Mouse (Mus musculus): ENCODE measurements around the gene Tnfsf13b. TPM values are rescaled to one million over a fixed set of nuclear protein-coding genes. Genes with fewer than 3 reads are reported as not detected.

The Tnfsf13b gene
- polyA plus RNA-seq, 1 experiment from 2014 or later = 0.10 TPM

DNA sequence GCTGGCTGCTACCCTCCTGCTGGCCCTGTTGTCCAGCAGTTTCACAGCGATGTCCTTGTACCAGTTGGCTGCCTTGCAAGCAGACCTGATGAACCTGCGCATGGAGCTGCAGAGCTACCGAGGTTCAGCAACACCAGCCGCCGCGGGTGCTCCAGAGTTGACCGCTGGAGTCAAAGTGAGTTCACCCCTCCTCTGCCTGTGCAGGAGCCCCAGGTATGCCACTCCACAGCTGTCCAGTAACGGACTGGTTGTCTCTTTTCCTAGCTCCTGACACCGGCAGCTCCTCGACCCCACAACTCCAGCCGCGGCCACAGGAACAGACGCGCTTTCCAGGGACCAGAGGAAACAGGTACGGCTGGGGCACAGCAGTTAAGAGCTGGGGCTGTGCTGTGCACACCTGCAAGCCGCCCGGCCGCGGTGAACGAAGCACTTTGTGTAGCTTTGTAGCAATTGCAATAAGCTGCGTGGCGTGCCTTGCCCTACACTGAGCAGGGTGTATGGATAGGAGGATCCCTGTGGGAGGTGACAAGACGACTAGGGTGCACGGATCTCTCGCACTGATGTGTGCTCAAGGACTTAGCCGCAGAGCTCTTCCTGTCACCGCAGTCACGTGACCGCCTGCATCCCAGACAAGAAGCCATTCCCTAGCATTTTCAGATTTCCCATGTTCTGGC, 856 bp downstream of the Tnfsf13b start:
- no peak for DNase-seq (ENCODE audit: low spot score)

DNA sequence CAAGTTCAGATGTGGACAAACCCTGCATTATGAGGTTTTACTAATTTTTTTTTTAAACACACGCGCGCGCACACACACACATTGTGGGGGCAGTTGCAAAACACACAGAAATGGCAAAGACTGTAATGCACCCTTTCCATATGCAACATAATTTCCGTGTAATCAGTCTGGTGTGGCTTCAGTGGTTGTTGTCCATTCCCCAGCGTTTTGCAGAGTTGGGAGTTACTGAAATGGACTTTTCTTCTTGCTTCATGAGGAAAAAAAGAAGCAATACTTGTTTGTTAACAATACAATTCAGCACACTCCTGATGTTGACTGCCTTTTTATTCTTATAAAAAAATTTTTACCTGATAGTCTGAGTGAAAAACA, 1.4 kb downstream of the Tnfsf13b start:
- 38% methylated on average over 6 of the region's 6 CpGs for WGBS

More for the DNA sequence above, 856 bp downstream of the Tnfsf13b start:
- Histone ChIP-seq H3K36me3 (no peaks in the 10 kb centered on the region), H3K4me1 (peaks cover 7% of the 10 kb centered on the region; the same call in 1 of the 2 replicates), H3K9me3 (no peaks in the 10 kb centered on the region), H3K27ac (no peak overlapping the region), H3K27me3 (ENCODE audit: insufficient read depth, poor library complexity, severe bottlenecking) (peaks cover 15% of the 10 kb centered on the region), H3K4me3 (peak overlapping the region; percentile 56)
- WGBS = 4% methylated on average over 29 of the region's 29 CpGs

DNA sequence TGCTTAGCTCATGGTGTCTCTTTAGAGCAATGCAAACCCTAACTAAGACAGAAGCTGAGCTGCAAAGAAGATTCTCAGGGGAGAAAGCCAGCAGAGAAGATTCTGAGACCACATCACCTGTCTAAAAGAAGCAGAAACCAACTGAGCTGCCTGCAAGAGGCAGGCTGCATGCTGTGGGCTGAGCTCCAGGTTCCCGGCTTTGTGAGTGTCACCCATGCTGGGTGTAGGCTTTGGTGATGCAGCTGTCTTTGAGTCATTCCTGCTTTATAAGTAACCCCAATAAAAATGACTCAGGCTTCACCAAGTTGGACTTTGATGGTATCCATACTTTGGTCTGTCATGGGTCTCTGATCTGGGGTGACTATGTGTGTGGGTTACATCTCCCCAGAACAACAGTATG, 10.0 kb downstream of the Tnfsf13b start:
- no peak overlapping the region for H3K27ac ChIP-seq
- WGBS = 60% methylated on average over 1 of the region's 1 CpGs
- no peaks in the 10 kb centered on the region for H3K4me1 ChIP-seq
- H3K27me3 ChIP-seq (ENCODE audit: insufficient read depth, poor library complexity, severe bottlenecking) = no peaks in the 10 kb centered on the region
- H3K4me3 ChIP-seq = no peak overlapping the region
- no peaks in the 10 kb centered on the region for H3K36me3 ChIP-seq
- DNase-seq (ENCODE audit: low spot score) = no peak
- H3K9me3 ChIP-seq = no peaks in the 10 kb centered on the region

More for the DNA sequence above, 1.4 kb downstream of the Tnfsf13b start:
- no peak for DNase-seq (ENCODE audit: low spot score)
- peak overlapping the region; percentile 56 for H3K4me3 ChIP-seq
- peaks cover 15% of the 10 kb centered on the region for H3K27me3 ChIP-seq (ENCODE audit: insufficient read depth, poor library complexity, severe bottlenecking)
- no peaks in the 10 kb centered on the region for H3K36me3 ChIP-seq
- H3K9me3 ChIP-seq = no peaks in the 10 kb centered on the region
- H3K27ac ChIP-seq = no peak overlapping the region
- peaks cover 7% of the 10 kb centered on the region; the same call in 1 of the 2 replicates for H3K4me1 ChIP-seq

DNA sequence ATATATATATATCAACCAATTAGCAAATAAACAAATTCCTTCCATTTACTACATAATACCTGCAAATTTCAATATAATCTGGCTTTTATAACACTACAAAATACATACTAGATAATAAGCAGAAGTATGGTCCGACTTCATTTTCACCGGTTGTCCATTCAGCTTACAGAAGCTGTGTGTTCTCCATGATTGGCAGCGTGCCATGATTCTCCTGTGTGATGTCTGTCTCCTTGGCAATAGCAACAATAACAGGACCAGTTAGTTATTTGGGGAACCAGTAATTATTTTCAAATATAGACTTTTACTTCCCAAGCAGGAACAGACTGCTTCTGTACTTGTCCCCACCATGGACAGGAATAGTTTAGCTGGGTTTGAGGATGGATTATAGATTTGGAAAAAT, 11.0 kb downstream of the Tnfsf13b start:
- no peaks in the 10 kb centered on the region for H3K4me1 ChIP-seq
- WGBS = 80% methylated on average over 3 of the region's 3 CpGs
- H3K9me3 ChIP-seq = no peaks in the 10 kb centered on the region
- H3K36me3 ChIP-seq = no peaks in the 10 kb centered on the region
- no peak for DNase-seq (ENCODE audit: low spot score)
- H3K27me3 ChIP-seq (ENCODE audit: insufficient read depth, poor library complexity, severe bottlenecking) = no peaks in the 10 kb centered on the region
- no peak overlapping the region for H3K4me3 ChIP-seq
- H3K27ac ChIP-seq = no peak overlapping the region

DNA sequence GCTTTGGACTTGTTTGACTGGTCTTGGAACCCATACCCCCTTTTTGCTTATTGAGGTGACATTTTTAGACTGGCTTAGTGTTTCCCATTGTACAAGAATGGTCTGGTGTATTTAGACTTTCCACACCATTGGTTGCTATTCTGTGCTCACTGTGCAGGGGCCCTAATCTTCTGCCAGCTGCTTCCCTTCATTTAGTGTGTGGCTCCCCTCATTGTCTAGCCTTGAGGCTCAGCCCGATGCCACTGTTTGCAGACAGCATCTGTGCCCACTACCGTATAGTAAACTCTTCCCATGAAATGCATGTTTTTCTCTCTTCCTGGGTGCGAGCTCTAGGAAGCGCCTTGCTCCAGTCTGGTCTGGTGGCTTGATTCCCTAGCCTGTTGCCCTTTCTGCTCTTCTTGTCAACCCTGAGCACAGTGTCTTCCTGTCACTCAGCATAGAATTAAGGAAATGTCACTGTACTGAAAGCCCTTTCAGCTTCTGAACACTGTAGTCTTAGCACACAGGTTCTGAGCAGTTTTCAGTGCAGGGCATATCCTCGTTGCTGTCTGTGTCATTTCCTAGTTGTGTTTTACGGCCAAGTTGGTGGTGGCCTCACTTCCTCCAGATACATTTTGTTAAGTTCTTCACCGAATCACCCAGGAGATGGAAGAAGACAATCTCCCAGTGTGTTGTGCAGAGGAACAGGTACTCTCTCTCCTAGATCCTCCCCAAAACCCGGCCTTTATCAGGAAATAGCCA, 24.2 kb downstream of the Tnfsf13b start:
- Histone ChIP-seq H3K27me3 (ENCODE audit: insufficient read depth, poor library complexity, severe bottlenecking) (no peaks in the 10 kb centered on the region), H3K36me3 (no peaks in the 10 kb centered on the region), H3K4me1 (no peaks in the 10 kb centered on the region), H3K27ac (no peak overlapping the region), H3K4me3 (no peak overlapping the region), H3K9me3 (no peaks in the 10 kb centered on the region)
- WGBS = 81% methylated on average over 8 of the region's 8 CpGs
- DNase-seq (ENCODE audit: low spot score) = no peak

DNA sequence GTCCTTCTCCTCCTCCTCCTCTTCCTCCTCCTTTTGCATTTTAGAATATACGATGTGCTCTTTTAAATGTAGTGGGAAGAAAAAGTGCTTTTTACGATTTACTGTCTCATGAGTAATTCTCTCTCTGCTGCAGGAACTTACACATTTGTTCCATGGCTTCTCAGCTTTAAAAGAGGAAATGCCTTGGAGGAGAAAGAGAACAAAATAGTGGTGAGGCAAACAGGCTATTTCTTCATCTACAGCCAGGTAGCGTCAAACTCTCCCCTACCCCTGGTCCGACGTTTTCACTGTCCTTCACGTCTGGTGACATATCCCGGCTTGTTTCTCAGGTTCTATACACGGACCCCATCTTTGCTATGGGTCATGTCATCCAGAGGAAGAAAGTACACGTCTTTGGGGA, 24.9 kb downstream of the Tnfsf13b start:
- no peaks in the 10 kb centered on the region for H3K36me3 ChIP-seq
- H3K4me1 ChIP-seq = no peaks in the 10 kb centered on the region
- H3K27me3 ChIP-seq (ENCODE audit: insufficient read depth, poor library complexity, severe bottlenecking) = no peaks in the 10 kb centered on the region
- no peak overlapping the region for H3K4me3 ChIP-seq
- DNase-seq (ENCODE audit: low spot score) = no peak
- no peaks in the 10 kb centered on the region for H3K9me3 ChIP-seq
- WGBS = 76% methylated on average over 9 of the region's 9 CpGs
- no peak overlapping the region for H3K27ac ChIP-seq

DNA sequence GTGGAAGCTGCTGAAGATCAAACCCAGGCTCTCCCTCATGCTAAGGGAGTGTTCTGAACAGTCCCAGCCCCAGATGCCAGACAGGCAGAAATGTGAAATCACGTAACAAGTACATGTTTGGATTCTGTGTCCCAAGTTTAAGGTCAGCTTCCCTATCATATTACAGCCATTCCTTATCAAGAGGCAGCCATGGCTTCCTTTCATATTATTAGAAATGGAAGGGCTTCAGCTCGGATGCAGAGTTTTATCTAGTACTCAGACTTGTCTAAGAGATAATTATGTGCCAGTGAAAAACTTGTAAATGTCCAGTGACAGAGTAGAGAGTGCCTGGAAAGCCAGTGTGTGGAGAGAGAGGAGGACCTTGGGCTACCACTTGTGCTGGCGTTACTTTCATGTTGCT, 34.6 kb downstream of the Tnfsf13b start:
- no peaks in the 10 kb centered on the region for H3K9me3 ChIP-seq
- H3K27me3 ChIP-seq (ENCODE audit: insufficient read depth, poor library complexity, severe bottlenecking) = no peaks in the 10 kb centered on the region
- DNase-seq (ENCODE audit: low spot score) = no peak
- no peaks in the 10 kb centered on the region for H3K4me1 ChIP-seq
- WGBS = 39% methylated on average over 3 of the region's 3 CpGs
- H3K4me3 ChIP-seq = no peak overlapping the region
- H3K27ac ChIP-seq = no peak overlapping the region
- no peaks in the 10 kb centered on the region for H3K36me3 ChIP-seq

DNA sequence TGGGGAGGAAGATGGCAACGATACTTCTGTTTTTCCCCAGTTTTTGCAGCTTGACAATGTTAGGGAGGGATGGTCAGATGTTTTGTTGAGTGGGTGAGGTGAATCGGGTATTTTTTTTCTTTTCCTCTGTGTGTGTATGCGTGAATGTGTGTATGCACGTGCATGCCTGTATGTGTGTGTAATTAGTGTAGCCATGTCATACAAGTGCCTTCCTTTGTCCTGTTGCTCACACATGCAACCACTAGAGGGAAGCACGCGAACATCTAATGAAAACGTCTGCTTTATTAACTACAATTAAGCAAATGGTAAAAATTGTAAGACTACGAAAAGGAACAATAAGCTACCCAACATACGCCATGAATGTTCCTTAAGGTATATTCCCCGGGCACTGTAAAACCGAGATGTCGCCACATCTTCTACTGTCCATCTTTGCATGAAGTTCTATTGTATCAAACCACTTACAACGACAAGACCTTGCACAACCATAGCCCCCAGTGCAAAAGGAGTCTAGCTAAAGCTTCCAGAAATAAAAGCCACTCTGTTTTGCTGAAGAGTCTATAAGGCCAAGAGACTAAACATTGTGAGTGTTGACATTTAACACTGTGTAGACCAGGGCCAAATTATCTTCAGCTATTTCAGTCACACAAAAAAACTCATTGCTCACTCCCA, 37.7 kb downstream of the Tnfsf13b start:
- Histone ChIP-seq H3K27ac (no peak overlapping the region), H3K4me3 (no peak overlapping the region), H3K9me3 (no peaks in the 10 kb centered on the region), H3K27me3 (ENCODE audit: insufficient read depth, poor library complexity, severe bottlenecking) (no peaks in the 10 kb centered on the region), H3K4me1 (no peaks in the 10 kb centered on the region), H3K36me3 (no peaks in the 10 kb centered on the region)
- whole genome bisulfite sequencing = 54% methylated on average over 13 of the region's 13 CpGs
- no peak for DNase-seq (ENCODE audit: low spot score)

DNA sequence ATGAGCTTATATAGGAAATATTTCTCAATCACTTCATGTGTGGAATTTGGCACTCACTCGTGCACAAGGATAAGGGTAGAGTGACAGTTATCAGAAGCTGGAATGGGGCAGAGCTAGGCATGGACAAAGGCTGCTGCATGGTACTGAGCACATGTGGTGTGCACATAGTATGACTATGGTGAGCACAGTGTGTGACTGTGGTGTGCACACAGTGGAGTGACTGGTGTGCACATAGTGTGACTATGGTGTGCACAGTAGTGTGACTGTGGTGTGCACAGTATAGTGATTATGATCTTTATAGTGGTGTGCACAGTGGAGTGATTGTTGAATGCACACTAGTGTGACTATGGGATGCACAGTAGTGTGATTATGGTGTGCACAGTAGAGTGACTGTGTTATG, 39.5 kb downstream of the Tnfsf13b start:
- no peaks in the 10 kb centered on the region for H3K36me3 ChIP-seq
- H3K9me3 ChIP-seq = no peaks in the 10 kb centered on the region
- H3K27ac ChIP-seq = no peak overlapping the region
- no peaks in the 10 kb centered on the region for H3K4me1 ChIP-seq
- DNase-seq (ENCODE audit: low spot score) = peak; percentile 1
- no peak overlapping the region for H3K4me3 ChIP-seq
- H3K27me3 ChIP-seq (ENCODE audit: insufficient read depth, poor library complexity, severe bottlenecking) = no peaks in the 10 kb centered on the region
- WGBS = 52% methylated on average over 1 of the region's 1 CpGs

DNA sequence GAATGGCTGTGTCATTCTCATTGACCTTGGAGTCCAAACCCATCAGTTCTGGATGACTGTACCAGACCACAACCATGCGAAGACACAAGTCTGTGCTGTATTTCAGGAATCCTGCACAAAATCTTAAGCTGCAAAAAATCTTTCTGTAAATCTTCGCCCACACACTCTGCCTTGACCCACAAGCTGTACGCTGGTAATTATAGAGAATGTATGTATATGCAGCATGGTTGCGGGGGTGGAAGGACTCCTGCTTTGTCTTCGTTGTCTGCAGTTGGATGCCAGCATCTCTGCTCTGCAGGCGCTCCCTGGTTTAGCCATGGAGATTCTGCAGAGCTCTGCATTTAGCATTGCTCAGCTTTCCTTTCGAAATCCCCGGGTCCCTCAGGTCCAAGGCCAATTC, 42.9 kb downstream of the Tnfsf13b start:
- no peak for DNase-seq (ENCODE audit: low spot score)
- 76% methylated on average over 8 of the region's 8 CpGs for WGBS
- no peaks in the 10 kb centered on the region for H3K36me3 ChIP-seq
- no peaks in the 10 kb centered on the region for H3K9me3 ChIP-seq
- no peak overlapping the region for H3K4me3 ChIP-seq
- no peaks in the 10 kb centered on the region for H3K27me3 ChIP-seq (ENCODE audit: insufficient read depth, poor library complexity, severe bottlenecking)
- H3K27ac ChIP-seq = no peak overlapping the region
- H3K4me1 ChIP-seq = peaks cover 3% of the 10 kb centered on the region; the same call in 1 of the 2 replicates

DNA sequence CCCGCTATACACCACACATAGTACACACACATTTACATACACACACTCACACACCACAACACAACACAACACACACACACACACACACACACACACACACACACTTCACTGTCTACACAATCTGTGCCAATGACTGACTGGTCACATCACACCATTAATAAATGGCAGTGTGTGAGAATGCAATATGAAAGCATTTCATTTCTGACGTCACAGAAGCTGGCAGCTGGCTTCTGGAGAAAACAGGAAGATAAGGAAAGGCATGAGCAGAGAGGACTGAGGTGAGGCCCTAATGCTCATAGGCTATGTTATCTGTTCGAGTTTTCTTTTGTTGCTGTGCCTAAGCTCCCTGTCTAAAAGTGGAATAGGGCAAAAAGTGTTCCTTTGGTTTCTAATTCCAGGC, 45.3 kb downstream of the Tnfsf13b start:
- Histone ChIP-seq H3K36me3 (no peaks in the 10 kb centered on the region), H3K27me3 (ENCODE audit: insufficient read depth, poor library complexity, severe bottlenecking) (no peaks in the 10 kb centered on the region), H3K4me3 (no peak overlapping the region), H3K9me3 (no peaks in the 10 kb centered on the region), H3K4me1 (peaks cover 3% of the 10 kb centered on the region; the same call in 1 of the 2 replicates), H3K27ac (no peak overlapping the region)
- WGBS = 44% methylated on average over 3 of the region's 3 CpGs
- no peak for DNase-seq (ENCODE audit: low spot score)

DNA sequence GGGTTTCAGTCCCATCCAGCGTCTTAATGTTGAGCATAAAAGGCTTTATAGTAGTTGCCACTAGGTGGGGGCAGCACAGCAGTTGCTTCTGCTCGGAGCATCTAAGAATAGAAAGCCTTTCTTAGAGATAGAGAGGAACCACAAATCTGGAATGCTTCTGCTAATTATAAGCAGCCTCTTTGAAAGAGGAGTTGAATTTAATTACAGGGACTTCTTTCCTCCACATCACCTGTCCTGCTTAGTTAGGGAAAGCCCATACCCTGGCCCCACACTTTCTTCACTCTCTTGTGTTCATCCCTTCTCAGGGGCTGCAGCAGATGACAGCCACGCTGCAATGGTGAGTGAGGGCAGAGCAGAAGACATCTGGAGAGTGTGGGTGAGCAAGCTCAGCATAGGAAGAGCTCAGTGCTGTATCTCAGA, 47.3 kb downstream of the Tnfsf13b start:
- DNase-seq (ENCODE audit: low spot score) = no peak
- no peaks in the 10 kb centered on the region for H3K9me3 ChIP-seq

DNA sequence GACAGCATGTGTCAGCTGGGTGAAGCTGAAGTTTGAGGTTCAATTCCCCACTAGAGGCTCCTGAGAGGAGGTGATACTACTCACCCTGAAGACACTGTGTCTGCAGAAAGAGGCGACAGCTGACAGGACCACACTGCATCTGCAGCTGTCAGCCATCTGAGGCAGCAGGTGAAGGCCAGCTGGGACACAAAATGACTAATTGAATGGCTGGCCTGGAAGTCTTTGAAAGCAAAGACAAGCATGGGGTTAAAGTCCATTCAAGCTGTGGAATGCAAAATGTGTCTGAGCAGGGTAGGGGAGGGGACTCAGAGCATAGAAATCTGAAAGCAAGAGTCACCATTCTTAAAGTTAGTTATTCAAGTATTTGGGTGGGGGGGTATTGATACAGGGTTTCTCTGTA, 54.7 kb downstream of the Tnfsf13b start:
- 36% methylated on average over 1 of the region's 1 CpGs for WGBS
- Histone ChIP-seq H3K36me3 (no peaks in the 10 kb centered on the region), H3K27me3 (ENCODE audit: insufficient read depth, poor library complexity, severe bottlenecking) (no peaks in the 10 kb centered on the region), H3K4me3 (no peak overlapping the region), H3K4me1 (no peaks in the 10 kb centered on the region), H3K27ac (no peak overlapping the region), H3K9me3 (no peaks in the 10 kb centered on the region)
- no peak for DNase-seq (ENCODE audit: low spot score)

More for the DNA sequence above, 47.3 kb downstream of the Tnfsf13b start:
- Histone ChIP-seq H3K4me1 (peaks cover 3% of the 10 kb centered on the region; the same call in 1 of the 2 replicates), H3K27ac (no peak overlapping the region), H3K36me3 (no peaks in the 10 kb centered on the region), H3K27me3 (ENCODE audit: insufficient read depth, poor library complexity, severe bottlenecking) (no peaks in the 10 kb centered on the region), H3K4me3 (no peak overlapping the region)
- 13% methylated on average over 3 of the region's 3 CpGs for WGBS

Measured in heart, embryonic 10.5 days (tissue).